Mouse (Mus musculus): ENCODE measurements around the gene Grm8.

The Grm8 gene

DNA sequence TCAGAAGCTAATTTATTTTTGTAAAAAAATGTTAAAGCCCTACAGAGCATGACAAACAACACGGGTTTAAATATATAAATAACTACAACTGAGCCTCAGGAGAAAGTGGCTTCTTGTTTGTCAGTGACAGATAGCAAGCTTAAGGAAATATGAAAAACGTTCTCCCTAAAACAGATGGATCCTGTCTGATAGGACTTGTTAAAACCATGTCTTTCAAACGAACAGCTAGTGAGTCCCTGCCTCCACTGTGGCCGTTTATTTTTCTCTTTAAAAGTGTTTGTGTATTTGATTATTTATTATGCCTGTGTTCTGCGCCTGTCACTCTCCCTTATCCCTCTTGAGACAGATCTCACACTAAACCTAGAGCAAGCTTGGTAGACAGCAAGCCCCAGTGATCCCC is 489.9 kb downstream of the Grm8 start:
- no peak for DNase-seq (ENCODE audit: low read depth, low spot score)

DNA sequence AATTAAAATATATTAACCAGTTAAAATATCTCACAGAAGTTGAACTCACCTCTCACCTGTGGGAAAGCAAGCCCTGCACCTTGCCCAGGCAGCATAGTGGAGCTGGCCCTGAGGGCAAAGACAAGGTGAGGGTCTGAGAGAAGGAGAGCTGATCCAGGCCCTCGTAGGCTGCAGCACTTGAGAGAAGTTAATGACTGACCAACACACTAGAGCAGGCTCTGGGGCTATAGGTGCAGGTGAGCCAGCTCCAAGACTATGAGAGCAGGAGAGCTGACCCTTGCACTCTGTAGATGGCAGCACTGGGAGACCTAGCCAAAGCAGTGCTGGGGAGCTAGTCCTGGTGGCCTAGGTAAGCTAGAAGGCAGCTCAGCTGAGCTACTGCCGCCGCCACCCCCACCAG is 499.1 kb downstream of the Grm8 start:
- DNase-seq (ENCODE audit: low read depth, low spot score) = no peak

DNA sequence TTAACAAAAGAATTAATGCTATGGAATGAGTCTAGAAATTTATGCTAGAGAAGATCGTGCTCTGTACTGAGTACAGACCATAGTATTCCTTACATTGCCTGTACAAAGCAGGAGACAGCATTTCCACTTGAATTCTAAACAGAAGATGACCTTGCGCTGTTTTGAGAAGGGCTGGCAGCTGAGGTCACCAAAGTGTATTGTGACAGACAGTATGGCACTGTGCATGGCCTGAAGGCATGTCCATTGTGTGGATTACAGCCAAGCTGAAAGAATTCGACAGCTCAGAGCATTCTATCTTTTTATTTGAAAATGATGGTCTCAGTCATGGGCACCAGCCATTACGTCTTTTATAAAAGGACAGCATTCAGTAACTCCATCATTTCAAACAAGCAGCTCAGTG is 517.5 kb downstream of the Grm8 start:
- no peak for DNase-seq (ENCODE audit: low read depth, low spot score)

DNA sequence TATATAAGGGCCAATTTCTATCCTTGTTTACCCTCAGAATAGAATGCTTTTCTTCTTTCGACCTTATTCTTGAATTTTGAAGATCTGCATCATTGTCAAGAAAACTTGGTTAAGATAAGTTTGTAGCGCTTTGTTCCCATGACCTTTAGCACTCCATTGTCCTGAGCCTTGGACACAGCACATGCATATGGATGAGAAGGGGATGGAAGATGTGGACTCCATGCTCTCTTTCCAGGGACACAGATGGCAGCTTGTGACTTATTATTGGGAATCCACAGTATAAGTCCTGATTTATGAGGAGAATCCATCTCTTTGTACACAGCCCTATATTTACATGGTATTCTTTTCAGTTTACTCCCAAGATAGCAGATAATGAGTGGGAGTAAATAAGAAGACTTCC is 554.5 kb downstream of the Grm8 start:
- no peak for DNase-seq (ENCODE audit: low read depth, low spot score)

DNA sequence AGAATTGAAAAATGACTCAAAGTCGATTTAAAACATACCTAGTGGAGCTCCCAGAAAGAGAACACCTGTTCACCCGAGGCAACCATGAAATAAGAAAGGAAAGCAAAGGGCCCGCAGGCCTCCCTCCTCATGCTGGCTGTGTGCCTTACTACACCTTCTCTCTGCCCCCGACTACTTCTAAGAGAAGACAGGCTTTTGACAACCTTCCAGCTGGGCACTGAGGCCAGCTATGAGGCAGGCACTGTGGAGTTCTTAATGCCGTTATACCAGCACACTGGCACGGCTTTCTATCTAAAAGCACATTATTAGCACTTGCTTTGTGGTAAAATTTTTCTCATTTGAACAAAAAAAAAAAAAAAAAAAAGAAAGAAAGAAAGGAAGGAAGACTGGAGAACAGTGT is 589.5 kb downstream of the Grm8 start:
- DNase-seq (ENCODE audit: low read depth, low spot score) = peak; percentile 18

DNA sequence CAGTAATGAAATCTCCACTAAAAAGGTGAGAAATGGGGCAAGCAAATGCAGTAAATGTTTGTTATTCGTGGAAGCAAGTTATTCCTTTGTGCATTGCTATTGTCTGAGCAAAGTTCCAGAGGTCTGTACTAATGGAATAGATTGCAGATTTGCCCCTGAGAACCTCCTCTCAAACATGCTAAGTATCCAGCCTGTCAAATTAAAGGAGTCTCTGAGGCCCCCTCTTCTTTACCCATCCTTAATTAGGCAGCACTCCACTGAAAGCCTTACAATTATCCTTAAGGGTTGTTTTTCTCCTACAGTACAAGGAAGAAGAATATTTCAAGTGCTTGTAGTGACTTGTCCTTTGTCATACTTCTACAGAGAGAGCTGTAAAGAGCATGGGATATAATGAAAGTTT is 617.4 kb downstream of the Grm8 start:
- DNase-seq (ENCODE audit: low read depth, low spot score) = no peak

DNA sequence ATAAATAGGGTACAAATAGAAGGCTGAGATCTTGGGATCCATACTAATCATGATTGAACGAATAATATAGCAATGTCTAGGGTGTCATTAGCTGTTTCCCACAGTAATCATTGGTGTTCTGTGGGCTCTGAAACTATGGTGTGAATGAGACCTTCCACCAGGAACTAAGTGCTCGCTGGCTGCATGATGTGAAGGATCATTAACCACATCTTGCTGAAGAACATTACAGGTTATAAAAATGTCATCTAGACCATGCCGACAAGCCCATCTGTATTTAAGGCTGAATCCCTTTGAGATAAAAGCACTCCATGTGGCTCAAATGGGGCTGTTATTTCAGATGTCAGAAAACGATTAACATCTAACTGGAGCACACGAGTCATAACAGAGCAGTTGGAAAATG is 674.0 kb downstream of the Grm8 start:
- DNase-seq (ENCODE audit: low read depth, low spot score) = no peak

DNA sequence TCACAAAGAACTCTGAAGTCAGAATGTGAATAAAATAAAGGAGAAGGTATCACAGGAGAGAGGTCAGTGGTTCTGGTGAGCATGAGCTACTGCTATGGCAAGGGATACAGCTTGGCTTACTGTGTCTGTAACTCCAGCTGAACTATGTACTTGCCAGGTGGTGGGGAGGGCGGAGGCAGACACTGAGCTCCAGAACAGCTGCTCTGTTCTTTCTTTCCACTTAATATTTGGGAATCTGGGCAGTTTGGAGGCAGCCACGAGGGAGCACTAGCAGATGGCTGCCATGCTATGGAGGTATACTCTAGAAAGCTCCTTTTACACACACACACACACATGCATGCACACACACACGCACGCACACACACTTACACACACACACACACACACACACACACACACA is 726.5 kb downstream of the Grm8 start:
- DNase-seq (ENCODE audit: low read depth, low spot score) = peak; percentile 48

DNA sequence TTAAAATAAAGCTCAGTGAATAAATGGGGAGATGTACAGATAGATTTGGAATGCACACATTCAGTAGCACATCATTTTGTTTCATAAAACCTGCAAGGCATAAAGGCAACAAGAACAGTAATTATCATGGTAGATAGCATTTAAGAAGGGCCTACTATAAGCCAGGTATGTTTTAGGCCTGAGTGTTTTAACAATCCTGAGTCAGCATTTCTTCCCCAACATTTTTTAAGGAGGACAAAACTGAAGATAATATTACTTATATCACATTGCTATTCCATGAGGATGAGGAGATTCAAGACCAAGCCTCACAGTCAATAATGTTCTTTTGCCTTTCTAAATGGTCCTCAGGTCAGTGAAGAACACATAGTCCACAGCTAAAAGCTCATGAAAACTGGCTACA is 762.6 kb downstream of the Grm8 start:
- DNase-seq (ENCODE audit: low read depth, low spot score) = no peak

DNA sequence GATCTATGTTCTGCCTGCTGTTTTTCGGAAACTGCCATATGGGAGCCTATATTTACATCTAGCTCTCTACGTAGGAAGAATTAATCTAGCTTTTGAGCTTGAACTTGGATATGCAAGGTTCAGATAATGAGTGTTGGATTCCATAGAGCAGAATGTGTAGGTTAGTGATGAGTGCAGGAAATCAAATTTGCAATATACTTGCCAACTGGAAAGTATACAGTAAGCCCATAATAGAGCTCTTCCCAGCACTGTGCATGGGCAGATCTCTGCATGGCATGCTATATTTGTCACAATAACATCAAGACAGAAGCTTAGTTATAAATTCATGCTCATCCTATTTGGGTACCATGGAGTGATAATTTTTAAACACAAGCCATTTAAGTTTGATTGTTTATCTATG is 763.9 kb downstream of the Grm8 start:
- DNase-seq (ENCODE audit: low read depth, low spot score) = peak; percentile 42

DNA sequence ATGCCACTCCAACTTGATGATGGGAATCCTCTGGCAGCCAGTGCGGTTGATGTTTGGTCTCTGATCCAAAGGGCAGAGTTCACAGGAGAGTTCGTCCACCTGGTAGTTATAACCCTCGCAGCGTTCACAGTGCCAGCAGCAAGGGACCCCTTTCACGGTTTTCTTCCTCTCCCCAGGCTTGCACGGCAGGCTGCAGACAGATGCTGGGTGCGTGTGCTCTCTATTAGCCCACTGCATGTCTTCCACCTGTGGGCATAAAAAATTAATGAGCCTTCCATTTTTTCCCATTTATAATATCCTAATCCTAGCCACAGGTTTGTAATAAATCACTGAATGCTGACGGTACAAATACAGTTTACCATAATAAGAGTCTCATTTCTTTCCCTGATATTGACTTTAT is 771.2 kb downstream of the Grm8 start:
- no peak for DNase-seq (ENCODE audit: low read depth, low spot score)

DNA sequence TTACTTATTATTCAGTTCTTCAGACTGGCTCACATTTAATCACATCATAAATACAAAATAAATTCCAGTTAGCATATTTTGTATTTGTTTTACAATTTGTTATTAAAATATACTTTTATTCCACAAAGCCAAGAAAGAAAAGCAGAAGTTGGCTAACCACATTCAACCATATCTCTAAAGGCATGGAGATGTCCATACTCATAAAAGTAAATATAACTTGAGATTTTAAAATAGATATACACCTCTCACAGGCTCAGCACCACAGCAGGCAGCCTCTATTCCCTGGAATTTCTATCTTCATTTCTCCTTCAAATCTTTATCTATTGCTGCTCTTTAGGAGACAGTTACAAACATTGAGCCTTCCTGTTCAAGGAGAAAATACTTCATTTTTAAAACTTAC is 774.5 kb downstream of the Grm8 start:
- no peak for DNase-seq (ENCODE audit: low read depth, low spot score)

DNA sequence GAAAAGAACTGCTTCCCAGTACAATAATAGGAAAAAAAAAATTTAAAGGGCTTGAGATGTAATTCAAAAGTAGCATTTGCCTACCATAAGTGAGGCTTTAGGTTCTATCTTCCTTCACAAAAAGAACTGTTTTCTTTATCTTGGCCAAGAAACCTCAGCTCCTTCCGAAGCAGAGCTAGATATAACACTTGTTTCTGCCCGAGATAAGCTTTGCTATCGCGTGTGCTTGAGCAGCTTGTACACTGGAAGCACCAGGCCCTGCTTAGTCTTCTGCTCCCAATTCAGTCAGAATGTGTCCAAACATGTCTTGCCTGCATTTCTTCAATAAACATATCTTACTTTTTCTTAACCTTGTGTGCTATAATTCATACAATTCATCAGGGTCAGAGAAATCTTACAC is 783.8 kb downstream of the Grm8 start:
- DNase-seq (ENCODE audit: low read depth, low spot score) = no peak

DNA sequence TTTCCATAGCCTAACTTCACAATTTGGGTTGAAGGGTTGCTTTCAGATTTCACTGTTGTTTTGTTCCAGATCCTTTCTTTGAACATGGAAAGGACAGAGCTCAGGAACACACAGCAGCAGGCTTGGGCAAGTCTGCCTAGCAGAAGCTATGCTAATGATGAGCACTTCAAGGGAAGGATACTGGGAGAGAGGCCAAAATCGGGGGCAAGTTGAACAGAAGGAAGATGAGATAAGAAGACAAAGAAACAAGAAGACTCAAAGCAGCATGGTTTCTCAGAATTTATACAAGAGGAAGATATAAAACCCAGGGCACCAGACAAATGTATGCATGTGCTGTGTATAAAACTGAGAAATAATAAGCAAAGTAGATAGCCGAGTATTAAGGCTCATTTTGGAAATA is 786.7 kb downstream of the Grm8 start:
- peak; percentile 75 for DNase-seq (ENCODE audit: low read depth, low spot score)

DNA sequence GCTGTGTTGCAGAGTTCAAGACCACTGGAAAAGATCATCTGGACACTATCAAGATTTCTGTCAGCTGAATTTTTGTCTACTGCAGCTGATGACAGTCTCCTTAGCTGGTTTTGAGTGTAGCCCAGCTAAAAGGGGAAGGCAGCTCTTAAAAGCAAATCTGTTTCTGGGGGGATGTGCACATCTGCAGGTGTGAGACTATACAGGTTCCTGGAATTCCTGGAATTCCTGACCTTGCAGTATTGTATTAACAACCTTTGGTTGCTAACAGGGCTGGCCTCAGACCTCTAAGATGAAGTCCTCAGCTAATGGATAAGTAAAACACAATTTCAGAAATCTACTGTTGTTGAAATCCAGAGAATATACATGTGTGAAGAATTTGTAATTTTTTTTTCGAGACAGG is 788.7 kb downstream of the Grm8 start:
- no peak for DNase-seq (ENCODE audit: low read depth, low spot score)

DNA sequence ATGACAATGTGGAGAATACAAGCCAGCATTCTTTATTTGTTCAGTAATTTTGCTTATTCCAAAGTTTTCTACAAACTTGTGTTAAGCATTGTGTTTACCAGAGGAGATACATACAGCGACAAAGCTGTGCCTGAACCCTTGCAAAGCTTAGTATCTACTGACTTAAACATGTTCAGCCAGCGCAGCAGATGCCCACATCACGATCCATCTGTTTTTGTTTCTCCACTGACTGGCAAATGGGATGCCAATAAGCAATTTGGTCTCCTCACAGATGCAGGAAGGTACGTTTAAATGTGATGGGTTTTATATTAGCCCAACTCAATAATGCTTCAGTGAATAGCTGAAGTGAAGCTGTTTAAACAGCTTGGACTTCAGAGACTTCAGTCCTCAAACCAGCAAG is 794.8 kb downstream of the Grm8 start:
- peak; percentile 50 for DNase-seq (ENCODE audit: low read depth, low spot score)

DNA sequence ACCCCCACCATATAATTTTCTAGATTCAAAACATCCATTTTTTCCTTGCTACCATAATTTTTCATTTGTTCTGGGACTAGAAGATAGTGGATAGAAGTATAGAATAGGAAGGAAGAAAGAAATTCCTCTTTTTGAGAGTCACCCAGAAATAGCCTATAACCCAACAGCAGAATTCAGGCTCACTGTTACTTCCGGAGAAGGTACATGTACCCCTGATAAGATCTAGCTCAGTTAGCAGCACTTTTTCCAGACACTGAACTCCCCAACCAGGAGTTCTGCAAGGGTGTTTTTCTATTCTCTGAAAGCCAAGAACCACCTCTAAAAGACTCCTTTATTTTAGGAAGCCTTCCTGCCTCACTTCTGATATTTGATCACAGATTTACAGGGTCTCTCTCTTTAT is 816.4 kb downstream of the Grm8 start:
- no peak for DNase-seq (ENCODE audit: low read depth, low spot score)

DNA sequence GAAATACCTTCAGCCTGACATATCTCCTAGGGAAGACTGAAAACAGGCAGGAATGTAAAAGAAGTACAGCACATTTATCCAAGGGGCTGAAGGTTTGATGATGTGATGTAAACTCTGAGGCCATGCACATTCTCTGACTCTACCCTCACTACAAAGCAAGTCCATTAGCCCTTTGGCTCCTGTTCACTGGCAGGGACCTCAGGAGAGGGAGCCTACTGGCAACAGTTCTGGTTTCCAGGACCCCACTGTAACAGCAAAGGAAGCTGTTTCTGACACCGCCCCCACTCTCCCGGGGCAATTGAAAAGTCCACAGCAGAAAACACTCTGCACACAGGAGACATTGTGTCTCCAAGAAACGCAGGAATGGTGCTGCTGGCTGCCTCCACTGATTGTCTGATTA is 817.6 kb downstream of the Grm8 start:
- no peak for DNase-seq (ENCODE audit: low read depth, low spot score)

DNA sequence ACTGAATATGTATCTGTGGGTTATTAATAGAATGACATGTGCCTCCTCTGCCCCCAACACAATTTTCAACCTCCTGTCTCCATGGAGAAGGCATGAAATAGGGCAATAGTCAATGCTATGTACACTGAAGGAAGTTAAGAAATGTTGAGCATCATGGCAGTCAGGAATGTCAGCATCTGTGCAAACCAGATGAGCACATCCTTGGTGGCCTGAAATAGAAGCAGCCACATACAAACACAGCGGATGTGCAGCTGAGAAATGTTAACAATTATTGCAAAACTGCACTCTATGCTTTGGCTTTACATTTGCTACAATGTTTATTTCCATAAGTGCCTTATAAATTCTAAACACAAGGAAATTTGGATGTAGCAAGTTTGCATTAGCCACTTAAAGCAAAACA is 819.0 kb downstream of the Grm8 start:
- DNase-seq (ENCODE audit: low read depth, low spot score) = no peak

DNA sequence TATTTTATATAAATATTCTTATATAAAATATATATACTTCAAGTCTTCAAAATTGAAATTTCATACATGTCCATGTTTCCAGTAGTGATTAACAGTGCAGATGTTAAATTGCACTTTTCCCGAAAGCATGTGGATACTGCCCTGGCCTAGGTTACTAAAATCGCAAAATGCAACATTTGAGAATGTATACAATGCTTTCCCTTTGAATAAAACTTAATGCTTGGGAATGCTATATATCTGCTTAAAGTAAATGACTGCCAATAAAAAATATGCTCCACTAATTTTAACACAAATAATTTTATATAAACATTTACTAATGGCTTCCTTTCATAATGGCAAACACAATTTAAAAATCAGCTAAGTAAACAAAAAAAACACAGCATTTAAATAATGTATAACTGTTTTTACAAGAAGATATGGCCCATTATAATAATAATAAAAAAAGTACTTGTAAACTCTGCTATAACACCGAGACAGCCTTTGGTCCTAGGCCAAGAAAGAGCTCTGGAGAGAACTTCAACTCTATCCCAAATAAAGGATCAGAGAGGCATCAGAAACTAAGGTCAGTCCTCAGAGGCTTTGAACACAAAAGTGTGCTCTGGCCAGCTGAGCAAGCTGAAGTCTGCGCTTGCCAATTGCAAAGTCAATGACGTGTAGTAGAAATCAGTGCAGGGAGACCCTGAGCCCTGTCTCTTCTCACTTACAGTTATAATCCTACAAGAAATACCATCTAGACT is 820.5 kb downstream of the Grm8 start:
- DNase-seq (ENCODE audit: low read depth, low spot score) = no peak

DNA sequence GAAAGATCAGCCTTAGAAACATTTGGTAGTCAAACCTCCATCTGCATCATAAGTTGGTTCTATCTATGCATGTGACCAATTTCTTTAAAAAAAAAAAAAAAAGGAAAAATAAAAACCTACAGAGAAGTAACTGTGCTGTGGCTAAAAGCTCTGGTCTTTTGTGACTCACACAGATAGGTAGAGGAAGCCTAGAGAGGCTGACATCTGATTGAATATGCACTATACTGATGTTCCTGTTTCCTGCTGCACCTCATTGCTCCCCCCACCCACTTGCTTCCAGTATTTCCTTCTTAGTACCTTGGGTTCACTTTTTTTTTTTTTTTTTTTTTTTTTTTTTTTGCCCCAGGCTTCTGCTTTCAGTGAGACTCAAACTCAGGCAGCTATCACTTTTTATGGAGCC is 824.6 kb downstream of the Grm8 start:
- DNase-seq (ENCODE audit: low read depth, low spot score) = no peak

DNA sequence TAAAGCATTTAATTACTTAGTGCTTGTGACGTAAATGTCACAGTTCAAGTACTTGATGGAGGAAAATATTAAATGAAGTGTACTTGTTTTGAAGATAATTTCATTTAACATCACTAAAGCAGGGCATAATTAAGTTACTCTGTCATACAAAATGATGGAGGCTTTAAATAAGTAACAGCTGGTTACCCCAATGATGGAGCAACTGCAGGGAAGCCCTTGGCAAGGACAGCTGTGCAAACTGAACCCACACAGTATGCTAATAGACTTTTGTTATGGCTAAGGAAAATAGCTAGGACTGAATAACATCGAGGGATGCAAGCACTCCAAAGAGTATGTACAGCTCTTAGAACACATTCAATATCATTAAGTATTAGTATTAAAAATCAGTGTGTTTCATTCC is 829.6 kb downstream of the Grm8 start:
- no peak for DNase-seq (ENCODE audit: low read depth, low spot score)

DNA sequence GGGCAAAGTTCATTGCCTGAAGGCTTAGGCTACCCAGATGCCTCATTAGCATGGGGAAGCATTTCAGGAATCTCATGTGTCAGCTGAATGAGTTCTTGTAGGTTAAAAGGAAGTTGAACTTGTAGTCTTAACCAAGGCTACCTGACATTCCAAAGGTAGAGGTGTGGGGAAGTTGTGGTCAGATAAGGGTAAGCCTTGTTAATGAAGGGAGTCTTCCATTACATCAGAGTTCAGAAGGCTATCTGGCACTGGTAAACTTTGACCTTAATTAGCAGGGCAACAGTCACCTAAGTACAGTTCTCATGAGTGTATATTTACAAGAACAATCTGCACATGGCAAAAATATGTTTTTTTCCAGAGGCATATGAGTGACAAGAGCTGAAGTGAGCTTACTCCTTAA is 870.0 kb downstream of the Grm8 start:
- DNase-seq (ENCODE audit: low read depth, low spot score) = no peak

DNA sequence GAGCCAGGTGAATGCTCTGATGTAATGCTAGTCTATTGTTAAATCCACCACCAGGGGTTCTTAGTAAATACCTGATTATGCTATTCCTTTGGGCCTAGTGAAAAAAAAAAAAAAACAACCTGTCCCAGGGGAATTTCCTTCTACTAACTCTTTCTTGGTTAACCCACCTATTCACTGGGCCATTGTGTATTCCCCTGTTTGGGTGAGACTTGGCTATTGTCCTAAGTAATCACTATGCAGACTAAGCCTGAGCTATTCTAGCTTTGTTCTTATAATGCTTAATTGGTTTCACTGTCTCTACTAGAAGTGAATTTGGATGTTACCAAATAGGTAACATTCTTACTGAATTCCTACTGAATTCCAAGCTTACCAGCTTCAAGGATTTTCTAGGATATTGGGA is 872.4 kb downstream of the Grm8 start:
- no peak for DNase-seq (ENCODE audit: low read depth, low spot score)

Data from brain, adult 2 months (tissue).